In the genomic region with DNA sequence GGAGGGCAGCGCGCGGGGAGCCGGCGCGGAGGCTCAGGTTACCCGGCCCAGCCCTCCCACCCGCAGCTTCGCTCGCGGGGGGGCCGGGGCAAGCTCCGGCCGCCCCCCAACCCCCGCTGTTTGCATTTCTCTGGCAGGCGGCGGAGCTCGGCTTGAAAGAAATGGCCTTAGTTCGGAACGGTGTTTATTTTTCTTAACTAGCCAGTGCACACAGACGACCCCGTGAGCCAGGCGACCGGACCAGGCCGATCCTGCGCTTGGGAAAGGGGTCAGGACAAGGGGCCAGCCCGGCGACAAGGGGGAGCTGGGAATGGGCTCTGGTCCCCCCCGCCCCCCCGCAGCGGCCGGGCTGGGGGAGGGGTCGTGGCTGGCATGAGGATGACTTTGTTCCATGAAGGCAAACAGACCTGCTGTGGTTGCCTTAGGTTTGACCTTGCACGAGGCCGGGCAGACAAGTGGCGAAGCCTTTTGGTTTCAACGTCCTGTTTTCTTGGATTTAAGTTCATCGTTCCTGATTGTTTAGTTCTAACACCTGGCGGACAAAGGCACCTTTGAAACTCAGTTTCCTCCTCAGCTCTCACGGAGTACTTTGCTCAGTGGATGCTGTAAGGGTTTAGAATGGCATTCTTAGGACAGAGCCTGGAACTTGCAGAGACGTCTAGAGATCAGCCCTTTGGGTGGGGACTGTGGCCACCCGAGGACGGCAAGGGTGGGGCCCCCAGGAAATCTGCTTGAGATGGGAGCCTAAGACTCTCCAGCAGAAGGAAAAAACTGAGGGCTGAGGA, we compare ENCODE assay signal across 8 mouse cellular contexts. TPM values are rescaled to one million over a fixed set of nuclear protein-coding genes. Genes with fewer than 3 reads are reported as not detected.
DNase-seq lines count a peak whose midpoint lies in the region; ATAC-seq lines count a peak whose summit lies in the region.

No protein-coding gene starts in this region.

- under 1% methylated on average over 43 of the region's 43 CpGs for WGBS in lung, embryonic 16.5 days
- under 1% methylated on average over 36 of the region's 43 CpGs for WGBS in forebrain, embryonic 12.5 days
- WGBS in stomach, embryonic 14.5 days, result under 1% methylated on average over 42 of the region's 43 CpGs

- peak overlapping the region; percentile 43 for H3K4me3 ChIP-seq in lung, embryonic 16.5 days (ENCODE audit: low read length)
- peak overlapping the region; percentile 31 for H3K4me3 ChIP-seq in forebrain, embryonic 12.5 days (replicated peaks)
- peak overlapping the region; percentile 27 for H3K4me3 ChIP-seq in stomach, embryonic 14.5 days (ENCODE audit: low read depth, low read length)

- H3K4me1 ChIP-seq in lung, embryonic 16.5 days (replicated peaks; ENCODE audit: control insufficient read depth, insufficient read depth, low read length), result peaks cover 30% of the 10 kb centered on the region
- H3K4me1 ChIP-seq in forebrain, embryonic 12.5 days, result peaks cover 46% of the 10 kb centered on the region
- H3K4me1 ChIP-seq in stomach, embryonic 14.5 days (ENCODE audit: control insufficient read depth, insufficient read depth, low read length), result peaks cover 26% of the 10 kb centered on the region; the same call in 1 of the 2 replicates

- ATAC-seq in lung, embryonic 16.5 days (ENCODE audit: low read depth), result peak; percentile 8; the same call in 1 of the 2 replicates
- no peak for ATAC-seq in forebrain, embryonic 12.5 days (ENCODE audit: low FRiP score)
- ATAC-seq in stomach, embryonic 14.5 days (ENCODE audit: insufficient number of reproducible peaks, insufficient read depth, low FRiP score, low read depth), result peak; percentile 24
- ATAC-seq in cerebellum, adult (ENCODE audit: insufficient number of reproducible peaks, low FRiP score, low TSS enrichment), result no peak

- no peak overlapping the region for H3K27ac ChIP-seq in lung, embryonic 16.5 days (ENCODE audit: low read length)
- no peak overlapping the region for H3K27ac ChIP-seq in forebrain, embryonic 12.5 days
- no peak overlapping the region for H3K27ac ChIP-seq in stomach, embryonic 14.5 days (ENCODE audit: low read length)

- H3K9me3 ChIP-seq in lung, embryonic 16.5 days (ENCODE audit: control insufficient read depth, low read length), result peaks cover 4% of the 10 kb centered on the region; the same call in 1 of the 2 replicates
- H3K9me3 ChIP-seq in forebrain, embryonic 12.5 days, result 0 out of 2 replicates have a peak, but pooled peaks cover 4% of the 10 kb centered on the region
- H3K9me3 ChIP-seq in stomach, embryonic 14.5 days (ENCODE audit: control insufficient read depth, low read depth, low read length), result peaks cover 4% of the 10 kb centered on the region; the same call in 1 of the 2 replicates

- DNase-seq in lung, postnatal 36 days, result no peak
- DNase-seq in liver (peak; percentile 59), MN1 (ENCODE audit: low spot score) (no peak)
- no peak for DNase-seq in urinary bladder, postnatal 14 days (ENCODE audit: low spot score)

- H3K4me2 ChIP-seq in lung, embryonic 16.5 days (ENCODE audit: low read depth, low read length), result peak overlapping the region; percentile 91
- H3K4me2 ChIP-seq in forebrain, embryonic 12.5 days, result peak overlapping the region; percentile 58
- peak overlapping the region; percentile 66 for H3K4me2 ChIP-seq in stomach, embryonic 14.5 days (replicated peaks; ENCODE audit: low read depth, low read length)

- no peaks in the 10 kb centered on the region for H3K36me3 ChIP-seq in lung, embryonic 16.5 days (ENCODE audit: control insufficient read depth, insufficient read depth, low read length)
- H3K36me3 ChIP-seq in forebrain, embryonic 12.5 days (replicated peaks), result no peaks in the 10 kb centered on the region
- no peaks in the 10 kb centered on the region for H3K36me3 ChIP-seq in stomach, embryonic 14.5 days (ENCODE audit: control insufficient read depth, insufficient read depth, low read length)

- peak overlapping the region; percentile 49; the same call in 1 of the 2 replicates for H3K9ac ChIP-seq in lung, embryonic 16.5 days (ENCODE audit: low read length)
- H3K9ac ChIP-seq in forebrain, embryonic 12.5 days, result no peak overlapping the region
- no peak overlapping the region; the same call in 1 of the 2 replicates for H3K9ac ChIP-seq in stomach, embryonic 14.5 days (replicated peaks; ENCODE audit: low read depth, low read length)

- H3K27me3 ChIP-seq in lung, embryonic 16.5 days (ENCODE audit: control insufficient read depth, insufficient read depth, low read depth, low read length), result peaks cover 46% of the 10 kb centered on the region
- H3K27me3 ChIP-seq in forebrain, embryonic 12.5 days, result peaks cover 85% of the 10 kb centered on the region
- peaks cover 12% of the 10 kb centered on the region; the same call in 1 of the 2 replicates for H3K27me3 ChIP-seq in stomach, embryonic 14.5 days (ENCODE audit: control insufficient read depth, insufficient read depth, low read length)

RNA-seq across cellular contexts. Expression of a gene that starts 8.8 kb away (rescaled TPM):
- polyA plus RNA-seq in lung, embryonic 16.5 days (2015; fragmentation: Nextera tagmentation; extraction: Ambion mirVana), result not detected in 2 replicates
- polyA plus RNA-seq in forebrain, embryonic 12.5 days (2016; fragmentation: Nextera tagmentation; extraction: Ambion mirVana), result not detected in 2 replicates
- polyA plus RNA-seq in stomach, embryonic 14.5 days (2014; fragmentation: Nextera tagmentation; extraction: Ambion mirVana), result not detected in 2 replicates

RNA-seq across cellular contexts. Expression of a gene that starts 48.1 kb away (rescaled TPM):
- not detected in 2 replicates for polyA plus RNA-seq in lung, embryonic 16.5 days (2015; fragmentation: Nextera tagmentation; extraction: Ambion mirVana)
- not detected in 2 replicates for polyA plus RNA-seq in forebrain, embryonic 12.5 days (2016; fragmentation: Nextera tagmentation; extraction: Ambion mirVana)
- polyA plus RNA-seq in stomach, embryonic 14.5 days (2014; fragmentation: Nextera tagmentation; extraction: Ambion mirVana), result not detected in 2 replicates

RNA-seq across cellular contexts. Expression of a gene that starts 59.8 kb away (rescaled TPM):
- polyA plus RNA-seq in lung, embryonic 16.5 days (2015; fragmentation: Nextera tagmentation; extraction: Ambion mirVana), result not detected in 2 replicates
- polyA plus RNA-seq in forebrain, embryonic 12.5 days (2016; fragmentation: Nextera tagmentation; extraction: Ambion mirVana), result not detected in 2 replicates
- not detected in 2 replicates for polyA plus RNA-seq in stomach, embryonic 14.5 days (2014; fragmentation: Nextera tagmentation; extraction: Ambion mirVana)

Comparison
In these comparisons a context has a peak if more than half of its experiments do, and no peak if none do; other contexts are left out.
1. ATAC-seq: peak in lung, embryonic 16.5 days (single experiment) and stomach, embryonic 14.5 days (single experiment); none in forebrain, embryonic 12.5 days (single experiment) and cerebellum, adult (single experiment).
2. Peak in every context shown above with its lines, with median percentiles within 50 percentile points of each other: H3K4me2 ChIP-seq and H3K4me3 ChIP-seq.